Mouse (Mus musculus) lung, postnatal 0 days (tissue): ENCODE results near the gene Rxra. TPM values are rescaled to one million over a fixed set of nuclear protein-coding genes. Genes with fewer than 3 reads are reported as not detected.
A peak's percentile ranks its signal among the peaks of the same experiment; 100 is the strongest.

Source experiments
- ATAC-seq: fragments of 200-750 bp; cut with Nextera tagmentation; 2 replicates; pipeline ENCODE4 v1.8.0; 2017; ENCODE audit warnings: moderate library complexity
- DNase-seq: peaks from one replicate; pipeline ENCODE4 v3.0.0-alpha.2; 2016; ENCODE audit warnings: low spot score
- H3K27ac ChIP-seq: fragments of 300-500 bp; sonication (generic); 2 replicates; pipeline ENCODE4 v1.5.1; 2014; ENCODE audit warnings: antibody characterized with exemption, mild to moderate bottlenecking, low read length, mixed read lengths
- H3K27me3 ChIP-seq: fragments of 300-500 bp; sonication (generic); replicated peaks from 2 replicates; pipeline ENCODE4 v1.6.1; 2014; ENCODE audit warnings: low read length, mixed read lengths; ENCODE audit not compliant: insufficient read depth
- H3K36me3 ChIP-seq: fragments of 300-500 bp; sonication (generic); 2 replicates; pipeline ENCODE4 v1.6.1; 2014; ENCODE audit warnings: low read length, mixed read lengths; ENCODE audit not compliant: insufficient read depth
- H3K4me1 ChIP-seq: fragments of 300-500 bp; sonication (generic); 2 replicates; pipeline ENCODE4 v1.6.1; 2014; ENCODE audit warnings: antibody characterized with exemption, low read depth, low read length, mixed read lengths; ENCODE audit not compliant: insufficient read depth
- H3K4me2 ChIP-seq: fragments of 300-500 bp; sonication (generic); replicated peaks from 2 replicates; pipeline ENCODE4 v1.6.1; 2014; ENCODE audit warnings: low read depth, mild to moderate bottlenecking, low read length, moderate library complexity, mixed read lengths
- H3K4me3 ChIP-seq: fragments of 300-500 bp; sonication (generic); 2 replicates; pipeline ENCODE4 v1.5.1; 2014; ENCODE audit warnings: low read depth, low read length
- H3K9ac ChIP-seq: fragments of 300-500 bp; sonication (generic); replicated peaks from 2 replicates; pipeline ENCODE4 v1.6.1; 2014; ENCODE audit warnings: low read depth, mild to moderate bottlenecking
- H3K9me3 ChIP-seq: fragments of 300-500 bp; sonication (generic); 2 replicates; pipeline ENCODE4 v1.6.1; 2016; ENCODE audit warnings: low read length, mixed read lengths
- CTCF ChIP-seq: IDR thresholded peaks from 2 replicates; pipeline ENCODE4 v1.5.1; 2016; ENCODE audit warnings: antibody characterized with exemption, mild to moderate bottlenecking
- EP300 ChIP-seq: IDR thresholded peaks from 2 replicates; pipeline ENCODE4 v1.6.1; 2016; ENCODE audit warnings: antibody characterized with exemption, mild to moderate bottlenecking, control low read depth
- WGBS: fragments of 180-500 bp; shearing (Covaris S2); extraction: QIAGEN DNeasy Blood & Tissue Kit; methylation state at CpG from one replicate; pipeline ENCODE4 v1.1.7; 2014; 5-methylcytosine and 5-hydroxymethylcytosine counted together
- polyA plus RNA-seq: library from polyadenylated mRNA; unstranded; fragments of >200 nt; fragmentation: Nextera tagmentation; extraction: Ambion mirVana; gene quantifications from 2 replicates; pipeline ENCODE4 v1.2.1, GENCODE M21; 2015

Rxra gene
- polyA plus RNA-seq, 1 experiment from 2014 or later: 9.6 TPM

DNA sequence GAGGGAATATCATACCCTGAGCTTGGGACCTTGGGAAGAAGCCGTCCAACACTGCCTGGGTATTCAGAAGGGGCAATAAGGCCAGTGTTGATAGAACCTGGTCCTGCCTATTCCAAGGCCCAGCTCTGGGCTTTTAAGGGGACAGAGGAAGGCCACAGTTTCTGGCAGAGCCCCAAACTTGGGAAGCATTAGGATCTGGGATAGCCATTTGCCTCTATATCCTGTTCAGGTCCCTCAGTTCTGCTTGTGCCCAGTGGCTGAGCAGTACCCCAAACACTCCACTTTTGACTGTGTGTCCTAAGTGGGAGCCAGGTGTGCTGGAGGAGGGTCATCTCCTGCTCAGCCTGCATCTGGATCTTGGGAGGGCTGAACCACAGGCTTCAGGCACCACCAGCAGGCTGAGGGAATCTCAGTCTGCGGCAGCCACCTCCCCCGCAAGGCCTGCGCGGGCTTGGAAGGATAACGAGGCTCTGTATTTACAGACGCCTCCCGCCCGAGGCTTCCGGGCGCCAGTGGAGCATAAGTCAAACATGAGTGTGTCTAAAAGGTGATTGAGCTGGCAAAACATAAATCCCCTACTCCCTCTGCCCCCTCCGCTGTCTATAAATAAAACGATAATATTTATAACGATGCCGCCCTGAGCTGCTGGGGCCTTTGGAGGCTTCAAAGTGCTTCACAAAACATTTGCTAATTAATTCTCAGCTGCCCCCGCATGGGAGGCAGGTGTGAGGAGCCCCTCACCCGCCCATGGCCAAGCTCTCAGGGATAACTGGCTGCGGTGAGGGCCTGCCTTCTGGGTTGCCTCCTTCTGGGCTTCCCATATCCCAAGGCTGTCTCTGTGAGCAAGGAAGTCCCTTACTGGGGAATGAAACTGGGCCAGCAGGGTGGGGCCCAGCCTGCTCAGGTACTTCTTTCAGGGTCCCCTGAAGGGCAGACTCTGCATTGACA lies 69.7 kb downstream of the Rxra start:
- no peak overlapping the region for H3K4me3 ChIP-seq
- peak overlapping the region; percentile 32; the same call in 1 of the 2 replicates for H3K27ac ChIP-seq
- DNase-seq: peak; percentile 58
- H3K27me3 ChIP-seq: no peaks in the 10 kb centered on the region
- TF ChIP-seq EP300: peak; percentile 49; the same call in 1 of the 2 replicates
- no peak for TF ChIP-seq CTCF
- H3K36me3 ChIP-seq: peaks cover 14% of the 10 kb centered on the region; the same call in 1 of the 2 replicates
- 18% methylated on average over 18 of the region's 18 CpGs for WGBS
- no peaks in the 10 kb centered on the region for H3K9me3 ChIP-seq
- ATAC-seq: peak; percentile 32
- no peak overlapping the region for H3K9ac ChIP-seq
- H3K4me1 ChIP-seq: peaks cover 27% of the 10 kb centered on the region
- no peak overlapping the region for H3K4me2 ChIP-seq

- Histone ChIP-seq H3K4me1 (peaks cover 30% of the 10 kb centered on the region), H3K27me3 (no peaks in the 10 kb centered on the region), H3K9me3 (no peaks in the 10 kb centered on the region), H3K36me3 (peaks cover 14% of the 10 kb centered on the region; the same call in 1 of the 2 replicates), H3K9ac (no peak overlapping the region), H3K4me2 (no peak overlapping the region), H3K27ac (no peak overlapping the region), H3K4me3 (no peak overlapping the region)
- TF ChIP-seq EP300: no peak
- TF ChIP-seq CTCF: no peak
- WGBS: 85% methylated on average over 2 of the region's 2 CpGs
- ATAC-seq: no peak
- DNase-seq: no peak
Measured at GRCm38 (mm10) chr2:27746854-27747253, 70.6 kb downstream of the Rxra start.

DNA sequence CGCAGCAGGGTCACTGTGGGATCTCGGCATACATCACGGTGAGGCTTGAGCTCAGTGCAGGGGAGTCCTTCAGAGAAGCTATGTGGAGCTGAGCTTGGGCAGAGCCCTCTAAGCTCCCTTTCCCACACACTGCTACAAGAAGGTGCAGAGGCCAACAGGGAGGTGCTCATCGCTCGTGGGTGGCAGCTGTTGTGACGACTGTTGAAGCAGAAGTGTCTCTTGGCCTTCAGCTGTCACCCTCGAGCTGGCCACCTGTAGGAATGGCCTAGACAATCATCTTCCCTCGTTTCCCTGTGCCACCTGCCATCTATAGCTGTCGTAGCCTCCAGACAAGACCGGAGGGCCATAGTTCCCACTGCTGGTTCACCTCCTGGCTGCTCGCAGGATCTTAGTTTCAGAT lies 72.7 kb downstream of the Rxra start:
- no peaks in the 10 kb centered on the region for H3K9me3 ChIP-seq
- H3K4me1 ChIP-seq: peaks cover 27% of the 10 kb centered on the region
- H3K27ac ChIP-seq: no peak overlapping the region
- DNase-seq (no peak), ATAC-seq (no peak)
- WGBS: 80% methylated on average over 11 of the region's 11 CpGs
- no peak overlapping the region for H3K4me2 ChIP-seq
- no peaks in the 10 kb centered on the region for H3K27me3 ChIP-seq
- H3K4me3 ChIP-seq: no peak overlapping the region
- no peak overlapping the region for H3K9ac ChIP-seq
- TF ChIP-seq EP300: no peak
- peaks cover 15% of the 10 kb centered on the region; the same call in 1 of the 2 replicates for H3K36me3 ChIP-seq

DNA sequence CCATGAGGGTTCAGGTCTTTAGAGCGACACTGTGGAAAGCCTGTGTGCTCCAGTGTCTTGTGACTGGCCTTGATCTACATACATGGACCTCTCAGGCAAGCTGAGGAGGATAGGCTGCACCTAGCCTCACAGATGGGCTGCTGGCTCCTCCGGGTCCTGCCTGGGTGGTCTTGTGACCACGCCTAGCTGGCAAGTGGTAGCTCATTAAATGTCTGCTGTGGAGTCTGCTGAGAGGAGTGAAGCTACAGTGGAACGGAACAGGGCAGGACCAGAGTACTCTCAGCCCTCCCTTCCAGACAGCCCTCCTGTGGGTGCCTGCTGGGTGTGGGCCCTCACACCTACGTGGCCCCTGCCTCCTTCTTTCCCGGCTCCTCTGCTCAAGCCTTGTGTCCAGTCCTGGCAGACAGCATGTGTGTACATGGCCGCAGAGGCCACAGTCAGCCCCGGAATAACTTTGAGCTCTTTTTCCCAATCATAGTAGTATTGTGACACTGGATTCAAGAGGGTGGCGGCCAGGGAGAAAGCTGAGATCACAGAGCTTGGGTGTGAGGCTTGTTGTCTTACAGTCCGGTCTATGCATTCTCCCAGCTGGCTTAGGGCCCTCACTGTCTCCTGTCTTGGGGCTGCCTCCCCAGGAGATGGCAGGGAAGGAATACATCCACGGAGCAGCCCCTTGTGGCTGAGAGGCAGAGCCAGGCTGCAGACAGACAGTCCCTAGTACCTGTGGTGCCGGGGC lies 74.3 kb downstream of the Rxra start:
- no peaks in the 10 kb centered on the region for H3K9me3 ChIP-seq
- H3K4me1 ChIP-seq: peaks cover 12% of the 10 kb centered on the region
- DNase-seq: peak; percentile 82
- peak; percentile 71 for ATAC-seq
- H3K27me3 ChIP-seq: no peaks in the 10 kb centered on the region
- TF ChIP-seq CTCF: peak; percentile 37
- no peak for TF ChIP-seq EP300
- WGBS: 63% methylated on average over 12 of the region's 12 CpGs
- peak overlapping the region; percentile 74 for H3K27ac ChIP-seq
- no peak overlapping the region for H3K9ac ChIP-seq
- no peak overlapping the region for H3K4me2 ChIP-seq
- no peak overlapping the region for H3K4me3 ChIP-seq
- H3K36me3 ChIP-seq: peaks cover 29% of the 10 kb centered on the region; the same call in 1 of the 2 replicates

- H3K4me2 ChIP-seq: no peak overlapping the region
- whole genome bisulfite sequencing: 61% methylated on average over 7 of the region's 7 CpGs
- TF ChIP-seq EP300 (no peak), CTCF (no peak)
- peak; percentile 67 for ATAC-seq
- H3K4me3 ChIP-seq: no peak overlapping the region
- DNase-seq: peak; percentile 70
- H3K36me3 ChIP-seq: peaks cover 31% of the 10 kb centered on the region; the same call in 1 of the 2 replicates
- H3K4me1 ChIP-seq: peaks cover 8% of the 10 kb centered on the region; the same call in 1 of the 2 replicates
- H3K27me3 ChIP-seq: no peaks in the 10 kb centered on the region
- H3K27ac ChIP-seq: peak overlapping the region; percentile 74
- H3K9me3 ChIP-seq: no peaks in the 10 kb centered on the region
- no peak overlapping the region for H3K9ac ChIP-seq
Measured at GRCm38 (mm10) chr2:27751135-27751519, 74.9 kb downstream of the Rxra start.

- H3K27ac ChIP-seq: no peak overlapping the region
- 0 out of 2 replicates have a peak, but pooled peaks cover 3% of the 10 kb centered on the region for H3K4me1 ChIP-seq
- DNase-seq (no peak), ATAC-seq (no peak)
- H3K9me3 ChIP-seq: no peaks in the 10 kb centered on the region
- H3K36me3 ChIP-seq: peaks cover 31% of the 10 kb centered on the region; the same call in 1 of the 2 replicates
- TF ChIP-seq EP300: no peak
- no peak for TF ChIP-seq CTCF
- no peak overlapping the region for H3K4me3 ChIP-seq
- H3K27me3 ChIP-seq: no peaks in the 10 kb centered on the region
- H3K9ac ChIP-seq: no peak overlapping the region
- 92% methylated on average over 4 of the region's 4 CpGs for WGBS
- H3K4me2 ChIP-seq: no peak overlapping the region
Measured at GRCm38 (mm10) chr2:27751803-27752202, 75.6 kb downstream of the Rxra start.
